Mouse (Mus musculus) cerebellum, adult 2 months (tissue): ENCODE measurements at regions not wholly inside any gene's neighbourhood (a gene's known extent, or its start where the extent isn't known, plus 50 kb on each side); places are given as distances from the start of the nearest gene placed in this dataset.

Experiments
- DNase-seq, 2 experiments: peaks; one replicate each; pipeline ENCODE4 v3.0.0; 2021
- H3K27ac ChIP-seq: fragments of 200-500 bp; 2 replicates; pipeline ENCODE4 v1.5.1; 2012; ENCODE audit warnings: low read length, control low read depth, inconsistent platforms; ENCODE audit not compliant: insufficient read depth
- H3K27me3 ChIP-seq: fragments of 200-500 bp; 2 replicates; pipeline ENCODE4 v1.6.1; 2012; ENCODE audit warnings: inconsistent platforms, mild to moderate bottlenecking, low read length, moderate library complexity; ENCODE audit not compliant: control insufficient read depth, insufficient read depth
- H3K4me1 ChIP-seq: fragments of 200-500 bp; 2 replicates; pipeline ENCODE4 v1.6.1; 2011; ENCODE audit warnings: low read length; ENCODE audit not compliant: control insufficient read depth, insufficient read depth
- H3K4me3 ChIP-seq: fragments of 200-500 bp; replicated peaks from 2 replicates; pipeline ENCODE3; 2011; ENCODE audit warnings: mild to moderate bottlenecking, low read depth, low read length, control low read depth; ENCODE audit not compliant: insufficient read depth
- CTCF ChIP-seq: fragments of 200-500 bp; IDR thresholded peaks from 2 replicates; pipeline ENCODE4 v1.5.1; 2011; ENCODE audit warnings: low read depth, mild to moderate bottlenecking, control low read depth, low read length, moderate library complexity, borderline replicate concordance; ENCODE audit not compliant: insufficient read depth
- POLR2A ChIP-seq: fragments of 200-500 bp; IDR thresholded peaks from 2 replicates; pipeline ENCODE4 v1.6.1; 2011; ENCODE audit warnings: low read length, control low read depth, borderline replicate concordance; ENCODE audit not compliant: insufficient read depth
- WGBS: fragments of 180-500 bp; shearing (Covaris S2); methylation state at CpG from one replicate; pipeline ENCODE4 v1.1.7; 2018; 5-methylcytosine and 5-hydroxymethylcytosine counted together

- DNase-seq = no peak
- Histone ChIP-seq H3K27ac (no peak overlapping the region), H3K27me3 (no peaks in the 10 kb centered on the region), H3K4me3 (no peak overlapping the region), H3K4me1 (no peaks in the 10 kb centered on the region)
- TF ChIP-seq POLR2A (no peak), CTCF (no peak)
- 40% methylated on average over 3 of the region's 3 CpGs for WGBS
These were observed 206.9 kb downstream of the Tm4sf1 start for GRCm38 (mm10) chr3:57094936-57095335.

GRCm38 (mm10) chr3:57093201-57093940, 208.4 kb downstream of the Tm4sf1 start:
- H3K27me3 ChIP-seq = no peaks in the 10 kb centered on the region
- no peaks in the 10 kb centered on the region for H3K4me1 ChIP-seq
- TF ChIP-seq POLR2A = no peak
- TF ChIP-seq CTCF = no peak
- H3K4me3 ChIP-seq = no peak overlapping the region
- no peak overlapping the region for H3K27ac ChIP-seq
- no peak for DNase-seq
- WGBS = 98% methylated on average over 1 of the region's 1 CpGs

- DNase-seq = no peak
- H3K27me3 ChIP-seq = no peaks in the 10 kb centered on the region
- 79% methylated on average over 1 of the region's 1 CpGs for WGBS
- TF ChIP-seq POLR2A (no peak), CTCF (no peak)
- H3K27ac ChIP-seq = no peak overlapping the region
- H3K4me1 ChIP-seq = no peaks in the 10 kb centered on the region
- no peak overlapping the region for H3K4me3 ChIP-seq
These were observed 227.3 kb downstream of the Tm4sf1 start for GRCm38 (mm10) chr3:57074516-57074915.

GRCm38 (mm10) chr3:57073962-57074506, 227.8 kb downstream of the Tm4sf1 start:
- no peaks in the 10 kb centered on the region for H3K4me1 ChIP-seq
- no peak overlapping the region for H3K4me3 ChIP-seq
- whole genome bisulfite sequencing = 82% methylated on average over 4 of the region's 4 CpGs
- H3K27ac ChIP-seq = no peak overlapping the region
- no peak for DNase-seq
- TF ChIP-seq POLR2A (no peak), CTCF (no peak)
- H3K27me3 ChIP-seq = no peaks in the 10 kb centered on the region

- no peak for DNase-seq
- TF ChIP-seq POLR2A (no peak), CTCF (no peak)
- H3K27ac ChIP-seq = no peak overlapping the region
- no peaks in the 10 kb centered on the region for H3K4me1 ChIP-seq
- H3K27me3 ChIP-seq = no peaks in the 10 kb centered on the region
- H3K4me3 ChIP-seq = no peak overlapping the region
These were observed 268.8 kb downstream of the Tm4sf1 start for GRCm38 (mm10) chr3:57033021-57033420.

GRCm38 (mm10) chr3:57018171-57018570, 283.6 kb downstream of the Tm4sf1 start:
- Histone ChIP-seq H3K4me1 (no peaks in the 10 kb centered on the region), H3K4me3 (no peak overlapping the region), H3K27me3 (no peaks in the 10 kb centered on the region), H3K27ac (no peak overlapping the region)
- TF ChIP-seq POLR2A = no peak
- no peak for DNase-seq

GRCm38 (mm10) chr3:56981305-56981660, 320.5 kb downstream of the Tm4sf1 start:
- Histone ChIP-seq H3K27me3 (no peaks in the 10 kb centered on the region), H3K4me3 (no peak overlapping the region), H3K4me1 (no peaks in the 10 kb centered on the region), H3K27ac (no peak overlapping the region)
- 88% methylated on average over 2 of the region's 2 CpGs for WGBS
- no peak for DNase-seq
- TF ChIP-seq CTCF (no peak), POLR2A (no peak)

GRCm38 (mm10) chr3:56980593-56981304, 321.0 kb downstream of the Tm4sf1 start:
- WGBS = 69% methylated on average over 3 of the region's 3 CpGs
- no peak for TF ChIP-seq POLR2A
- no peak for TF ChIP-seq CTCF
- H3K27ac ChIP-seq = no peak overlapping the region

More at GRCm38 (mm10) chr3:56980593-56981304, 321.0 kb downstream of the Tm4sf1 start:
- peak in 1 of 2 experiments; percentile 2 for DNase-seq
- H3K4me1 ChIP-seq = no peaks in the 10 kb centered on the region
- H3K4me3 ChIP-seq = no peak overlapping the region
- H3K27me3 ChIP-seq = no peaks in the 10 kb centered on the region
